ENCODE assay signal across 13 mouse cellular contexts in genomic region chr15:32093889-32094288, GRCm38 (mm10).
DNase-seq lines count a peak whose midpoint lies in the region; ATAC-seq lines count a peak whose summit lies in the region.
"Had no signal": no experiment of that assay in that cellular context is flagged by ENCODE, and none has a peak within 500 bp of the region (broad histone marks: within the 10 kb centered on the region; RNA-seq: fewer than 3 reads in every experiment).

No protein-coding gene starts in this region.

- no peaks in the 10 kb centered on the region for H3K27me3 ChIP-seq in heart, embryonic 14.5 days (ENCODE audit: control insufficient read depth, insufficient read depth, low read length)
- H3K27me3 ChIP-seq in intestine, embryonic 16.5 days (replicated peaks; ENCODE audit: control insufficient read depth, insufficient read depth, low read length): no peaks in the 10 kb centered on the region
- H3K27me3 ChIP-seq in midbrain, embryonic 11.5 days (ENCODE audit: control insufficient read depth, insufficient read depth, low read length): no peaks in the 10 kb centered on the region

- DNase-seq in heart, postnatal 36 days: no peak
- DNase-seq in kidney, postnatal 4 days: peak; percentile 18 to 47
- DNase-seq in kidney, postnatal 25 days: no peak
- DNase-seq in embryo, embryonic 11.5 days (ENCODE audit: low read depth, low spot score): peak; percentile 22
- DNase-seq in urinary bladder, postnatal 25 days (ENCODE audit: low spot score): no peak
- DNase-seq in midbrain, embryonic 11.5 days (ENCODE audit: low spot score, missing footprints): no peak
- DNase-seq: cerebellum, adult 9-11 months; gastrocnemius, postnatal 36 days; heart, postnatal 10 days; thymus, postnatal 25 days had no signal

- no peak for ATAC-seq in heart, embryonic 14.5 days (ENCODE audit: insufficient number of reproducible peaks, insufficient read depth, low FRiP score, low read depth)
- no peak for ATAC-seq in intestine, embryonic 16.5 days
- ATAC-seq in midbrain, embryonic 11.5 days (ENCODE audit: low FRiP score): no peak
- ATAC-seq: activated CD4-positive, CD25-positive, alpha-beta regulatory T cell, adult 4 months had no signal

- H3K4me1 ChIP-seq in heart, embryonic 14.5 days (ENCODE audit: control insufficient read depth in 2 of 2, insufficient read depth in 2 of 2, low read length in 2 of 2): no peaks in the 10 kb centered on the region
- no peaks in the 10 kb centered on the region for H3K4me1 ChIP-seq in intestine, embryonic 16.5 days (ENCODE audit: control insufficient read depth, insufficient read depth, low read length)
- no peaks in the 10 kb centered on the region for H3K4me1 ChIP-seq in midbrain, embryonic 11.5 days (ENCODE audit: control insufficient read depth, insufficient read depth, low read length)

- intact Hi-C loops in heart, postnatal 36 days (cut with DNase I): no loop called here

- H3K27ac ChIP-seq in heart, embryonic 14.5 days (replicated peaks in 1 of 2; ENCODE audit: control insufficient read depth in 1 of 2, insufficient read depth in 1 of 2, low read depth in 2 of 2, low read length in 2 of 2): no peak overlapping the region
- no peak overlapping the region for H3K27ac ChIP-seq in intestine, embryonic 16.5 days (ENCODE audit: low read length)
- no peak overlapping the region for H3K27ac ChIP-seq in midbrain, embryonic 11.5 days (ENCODE audit: low read depth, low read length)

- 73% methylated on average over 11 of the region's 11 CpGs for WGBS in heart, embryonic 14.5 days
- 64% methylated on average over 11 of the region's 11 CpGs for whole genome bisulfite sequencing in intestine, embryonic 16.5 days
- 87% methylated on average over 11 of the region's 11 CpGs for WGBS in midbrain, embryonic 11.5 days

- no peak overlapping the region for H3K9ac ChIP-seq in heart, embryonic 14.5 days (ENCODE audit: low read length)
- H3K9ac ChIP-seq in intestine, embryonic 16.5 days (ENCODE audit: low read depth, low read length): no peak overlapping the region
- no peak overlapping the region for H3K9ac ChIP-seq in midbrain, embryonic 11.5 days (ENCODE audit: low read length)

- no peak overlapping the region for H3K4me3 ChIP-seq in heart, embryonic 14.5 days (ENCODE audit: control insufficient read depth in 1 of 2, insufficient read depth in 1 of 2, low read depth in 1 of 2, low read length in 2 of 2)
- no peak overlapping the region for H3K4me3 ChIP-seq in intestine, embryonic 16.5 days (ENCODE audit: low read length)
- no peak overlapping the region for H3K4me3 ChIP-seq in midbrain, embryonic 11.5 days (ENCODE audit: low read depth, low read length)

- H3K4me2 ChIP-seq in heart, embryonic 14.5 days (ENCODE audit: low read length): peak overlapping the region; percentile 23; the same call in 1 of the 2 replicates
- H3K4me2 ChIP-seq in intestine, embryonic 16.5 days (ENCODE audit: low read depth, low read length): 0 out of 2 replicates have a peak overlapping the region, but pooled peaks have one; percentile 15
- no peak overlapping the region for H3K4me2 ChIP-seq in midbrain, embryonic 11.5 days

- H3K9me3 ChIP-seq in heart, embryonic 14.5 days (ENCODE audit: control insufficient read depth, low read length): no peaks in the 10 kb centered on the region
- no peaks in the 10 kb centered on the region for H3K9me3 ChIP-seq in intestine, embryonic 16.5 days (ENCODE audit: control insufficient read depth, low read length)
- H3K9me3 ChIP-seq in midbrain, embryonic 11.5 days (ENCODE audit: control insufficient read depth, low read length): no peaks in the 10 kb centered on the region

- no peaks in the 10 kb centered on the region for H3K36me3 ChIP-seq in heart, embryonic 14.5 days (ENCODE audit: control insufficient read depth, insufficient read depth, low read length)
- H3K36me3 ChIP-seq in intestine, embryonic 16.5 days (ENCODE audit: control insufficient read depth, insufficient read depth, low read length): no peaks in the 10 kb centered on the region
- no peaks in the 10 kb centered on the region for H3K36me3 ChIP-seq in midbrain, embryonic 11.5 days (ENCODE audit: control insufficient read depth, insufficient read depth, low read length)

Comparison
In these comparisons a context has a peak if more than half of its experiments do, and no peak if none do; other contexts are left out.
1. DNase-seq: peak in kidney, postnatal 4 days (2 of 2) and embryo, embryonic 11.5 days (single experiment); none in heart, postnatal 36 days (0 of 2), kidney, postnatal 25 days (0 of 2), urinary bladder, postnatal 25 days (single experiment) and midbrain, embryonic 11.5 days (single experiment).